Mouse (Mus musculus) 3134 (cell line): ENCODE results near the gene Arhgef25.

Experiments used
- DNase-seq: peaks from one replicate; pipeline ENCODE4 v3.0.0-alpha.2; 2011; ENCODE audit warnings: low spot score; ENCODE audit not compliant: insufficient read length; ENCODE audit errors: extremely low read depth

The Arhgef25 gene

DNA sequence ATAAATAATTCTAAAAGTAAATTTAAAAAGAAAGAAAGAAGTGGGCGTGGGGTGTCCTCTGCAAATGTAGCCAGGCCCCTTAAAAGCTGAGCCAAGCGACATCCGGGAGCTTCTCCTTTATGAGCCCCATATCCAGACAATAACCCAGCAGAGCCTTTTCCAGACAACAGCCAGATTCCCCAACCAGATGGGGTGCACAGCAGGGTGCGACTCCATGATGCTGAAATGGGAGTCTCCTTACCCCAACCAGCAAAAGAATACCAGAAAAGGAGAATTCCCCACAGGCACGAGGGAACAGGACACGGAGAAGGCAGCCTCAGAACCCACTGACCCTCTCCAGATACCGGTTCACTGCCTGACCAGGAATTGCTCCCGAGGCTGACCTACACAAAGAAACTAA is 46.7 kb downstream of the Arhgef25 start:
- DNase-seq = no peak

DNA sequence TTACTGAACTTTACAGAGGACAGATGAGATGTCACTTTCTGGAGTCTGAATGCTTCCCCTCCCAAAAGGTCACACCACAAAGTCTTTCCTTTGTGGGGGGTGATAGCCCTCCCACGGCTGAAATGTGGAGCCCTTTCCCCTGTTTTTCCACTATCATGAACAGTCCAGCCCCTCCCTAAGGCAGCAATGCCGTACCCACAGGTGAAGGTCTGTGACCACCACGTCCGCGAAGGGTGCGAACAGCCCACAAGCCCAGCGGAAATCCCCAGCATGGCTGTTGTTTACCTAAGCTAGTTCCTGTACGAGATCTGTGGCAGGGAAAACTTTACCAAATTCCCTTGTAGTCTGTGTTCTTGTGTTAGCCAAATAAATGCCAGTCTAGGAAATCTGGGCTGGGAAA is 48.4 kb downstream of the Arhgef25 start:
- DNase-seq = no peak

DNA sequence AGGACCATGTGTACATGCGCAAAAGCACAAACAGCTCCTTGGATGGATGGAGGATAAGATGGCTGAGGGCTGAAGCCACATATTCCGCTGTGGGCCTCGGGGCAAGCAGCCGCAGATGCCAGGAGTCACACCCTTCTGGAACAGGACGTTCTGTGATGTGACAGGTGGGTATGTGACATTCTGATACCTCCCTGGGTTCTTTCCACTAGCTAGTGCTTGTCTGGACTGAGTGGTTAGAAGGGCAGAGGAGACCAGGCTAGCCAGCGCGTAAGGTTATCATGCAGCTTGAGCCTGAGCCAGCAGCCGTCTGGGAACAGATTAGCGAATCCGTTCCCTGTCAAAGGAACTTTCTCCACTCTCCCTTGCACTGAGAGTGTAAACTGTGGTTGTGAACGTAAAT is 48.9 kb downstream of the Arhgef25 start:
- DNase-seq = no peak

DNA sequence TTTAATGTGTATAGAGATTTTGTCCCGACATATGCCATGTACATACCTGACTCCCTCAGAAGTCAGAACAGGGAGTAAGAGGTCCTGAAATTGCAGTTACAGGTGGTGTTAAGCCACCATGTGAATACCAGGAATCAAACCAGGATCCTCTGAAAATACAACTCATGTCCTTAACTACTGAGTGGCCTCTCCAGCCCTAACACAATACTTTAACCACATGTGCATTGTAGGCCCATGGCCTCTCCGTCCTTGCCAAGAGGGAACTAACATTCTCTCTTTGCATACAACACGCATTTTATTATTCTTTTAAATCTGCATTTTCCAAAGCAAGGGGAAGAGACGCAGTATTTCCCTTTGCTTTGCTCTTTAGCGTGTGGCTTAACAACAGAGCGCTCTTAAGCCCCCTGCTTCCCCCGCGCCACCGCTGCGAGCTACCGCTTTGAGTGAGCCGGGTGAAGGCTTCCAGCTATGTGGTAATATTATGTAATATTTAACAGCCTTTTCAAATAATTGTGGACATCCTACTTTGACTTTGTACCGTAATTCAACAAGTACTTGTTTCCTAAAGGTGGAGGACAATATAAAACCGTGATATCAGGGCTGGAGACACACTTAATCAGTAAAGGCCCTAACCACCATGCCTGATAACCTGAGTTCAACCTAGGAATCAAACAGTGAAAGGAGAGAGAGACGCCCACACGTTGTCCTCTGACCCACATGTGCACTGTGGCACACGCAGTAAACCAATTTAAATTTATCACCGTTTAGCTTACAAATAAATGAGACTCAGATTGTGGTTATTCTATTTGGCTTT is 51.3 kb downstream of the Arhgef25 start:
- no peak for DNase-seq

DNA sequence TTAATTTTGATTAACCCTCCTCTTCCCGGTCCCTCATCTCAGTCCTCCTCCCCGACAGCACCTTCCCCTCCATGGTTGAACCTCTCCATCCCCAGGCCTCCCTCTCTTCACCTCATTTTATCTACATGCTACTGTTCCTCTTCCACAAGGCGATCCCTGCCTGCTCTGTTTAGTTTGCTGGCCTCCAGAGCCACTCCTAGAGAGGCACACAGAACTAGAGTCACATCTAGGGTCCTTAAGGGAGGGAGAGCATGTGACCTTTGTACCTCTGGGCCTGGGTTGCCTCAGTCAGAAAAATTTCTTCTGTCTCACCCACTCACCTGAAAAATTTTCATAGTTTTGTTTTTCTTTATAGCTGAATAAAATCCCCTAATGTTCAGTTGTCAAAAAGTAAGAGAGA is 52.0 kb downstream of the Arhgef25 start:
- DNase-seq = no peak

DNA sequence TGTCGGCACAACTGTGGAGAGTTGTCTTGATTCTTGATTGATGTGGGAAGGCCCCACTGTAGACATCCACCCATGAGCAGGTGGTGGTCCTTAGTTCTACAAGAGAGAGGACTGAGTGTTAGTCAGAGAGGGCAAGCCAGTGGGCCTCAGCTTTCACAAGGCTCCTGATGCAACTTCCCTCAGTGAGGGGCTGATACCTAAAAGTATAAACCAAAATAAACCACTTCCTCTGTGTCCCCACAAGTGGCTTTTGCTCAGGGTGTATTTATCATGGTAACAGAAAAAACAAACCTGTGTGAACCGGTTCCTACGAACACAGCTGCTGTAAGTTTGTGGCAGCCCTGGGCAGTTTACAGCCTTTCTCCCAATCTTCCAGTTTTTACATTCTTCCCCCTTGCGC is 53.4 kb downstream of the Arhgef25 start:
- DNase-seq = no peak

DNA sequence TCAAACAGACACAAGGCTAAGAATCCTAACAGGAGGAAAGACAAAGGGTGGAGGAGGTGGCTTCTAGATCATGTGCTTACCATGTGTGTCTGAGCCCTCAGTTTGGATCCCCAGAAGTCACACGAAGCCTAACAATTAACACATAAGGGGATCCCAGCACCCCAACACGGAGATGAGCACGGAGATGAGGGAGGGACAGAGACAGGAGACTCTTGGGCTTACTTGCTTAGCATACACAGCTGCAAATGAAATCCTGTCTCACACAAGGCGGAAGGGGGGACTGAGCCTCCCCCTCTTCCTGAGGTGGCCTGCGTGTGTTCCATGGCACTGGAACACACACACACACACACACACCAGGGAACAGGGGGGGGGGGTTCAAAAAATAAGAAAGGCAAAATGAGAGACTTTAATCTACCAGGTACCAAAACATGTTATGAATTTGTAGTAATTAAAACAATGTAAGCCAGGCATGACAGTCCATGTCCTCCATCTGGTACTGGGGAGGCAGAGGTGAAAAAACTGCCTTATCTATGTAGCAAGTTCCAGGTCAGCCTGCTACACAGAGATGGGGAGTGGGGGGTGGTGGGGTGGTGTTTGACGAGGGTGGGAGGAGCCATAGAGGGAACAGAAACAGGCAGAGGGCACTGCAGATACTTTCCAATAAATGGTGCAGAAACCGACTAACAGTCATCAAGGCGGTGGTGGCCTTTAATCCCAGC is 54.6 kb downstream of the Arhgef25 start:
- no peak for DNase-seq

DNA sequence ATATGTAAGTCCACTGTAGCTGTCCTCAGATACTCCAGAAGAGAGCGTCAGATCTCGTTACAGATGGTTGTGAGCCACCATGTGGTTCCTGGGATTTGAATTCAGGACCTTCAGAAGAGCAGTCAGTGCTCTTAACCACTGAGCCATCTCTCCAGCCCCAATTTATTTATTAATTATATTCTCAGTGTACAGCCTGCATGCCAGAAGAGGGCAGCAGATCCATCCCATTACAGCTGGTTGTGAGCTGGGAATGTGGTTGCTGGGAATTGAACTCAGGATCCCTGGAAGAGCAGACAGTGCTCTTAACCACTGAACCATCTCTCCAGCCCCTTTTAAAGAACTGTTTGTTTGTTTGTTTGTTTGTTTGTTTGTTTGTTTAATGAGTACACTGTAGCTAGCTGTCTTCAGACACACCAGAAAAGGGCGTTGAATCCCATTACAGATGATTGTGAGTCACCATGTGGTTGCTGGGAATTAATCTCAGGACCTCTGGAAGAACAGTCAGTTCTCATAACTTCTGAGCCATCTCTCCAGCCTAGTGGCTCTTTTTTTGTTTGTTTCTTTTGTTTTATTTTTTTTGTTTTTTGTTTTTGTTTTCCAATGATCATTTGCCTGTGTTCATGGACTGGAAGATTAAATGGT is 55.4 kb downstream of the Arhgef25 start:
- DNase-seq = peak; percentile 50
